Mouse (Mus musculus) embryonic fibroblast, embryonic 13.5 days (primary cell): ENCODE data around the gene Exoc3l4.

Experiments
- CTCF ChIP-seq: IDR thresholded peaks from 2 replicates; pipeline ENCODE4 v1.5.1; 2011; ENCODE audit warnings: mild to moderate bottlenecking, control low read depth, low read length, moderate library complexity, borderline replicate concordance; ENCODE audit not compliant: insufficient read depth
- POLR2A ChIP-seq: IDR thresholded peaks from 2 replicates; pipeline ENCODE4 v1.6.1; 2011; ENCODE audit warnings: low read depth, mild to moderate bottlenecking, control low read depth, low read length, moderate library complexity

- no peak for TF ChIP-seq CTCF
- TF ChIP-seq POLR2A: no peak
Measured at GRCm38 (mm10) chr12:111437222-111437900, 20.5 kb downstream of the Exoc3l4 start.
